Mouse (Mus musculus): ENCODE measurements around the gene Eya2.

DNA sequence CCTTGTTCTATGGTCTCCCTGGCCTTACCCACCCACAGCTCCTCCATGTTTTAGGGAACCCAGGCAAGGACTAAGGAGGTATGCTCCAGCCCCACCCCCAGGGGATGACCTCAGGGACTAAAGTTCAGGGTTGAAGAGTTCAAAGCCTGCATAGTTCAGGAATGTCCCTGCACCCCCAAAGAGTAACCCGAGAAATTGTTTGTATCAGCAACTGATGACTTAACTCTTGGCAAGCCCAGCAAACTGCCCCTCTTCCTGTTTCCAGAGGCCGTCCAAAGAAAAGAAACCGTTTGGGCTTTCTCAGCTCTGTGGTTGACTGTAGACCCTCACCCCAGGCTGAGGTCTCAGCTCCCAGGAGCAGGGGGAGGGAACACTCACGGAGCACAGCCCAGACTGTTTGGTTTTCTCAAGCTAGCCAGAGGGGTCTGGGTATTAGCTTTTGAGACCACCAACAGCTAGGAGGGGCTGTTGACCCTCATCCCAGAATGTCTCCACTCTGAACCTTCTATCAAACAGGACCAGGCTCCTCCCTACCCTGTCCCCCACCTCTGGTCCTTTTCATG is 23.5 kb upstream of the Eya2 start:
- TF ChIP-seq CTCF (IDR thresholded peaks at IDR 0.05; ENCODE audit: low read depth, low read length) (no peak), POLR2A (IDR thresholded peaks at IDR 0.05; ENCODE audit: extremely low read depth, insufficient read depth, low read length) (no peak)

All from liver, adult 2 months (tissue).